Mouse (Mus musculus) CH12.LX (cell line): ENCODE data around the gene Sema3f. TPM values are rescaled to one million over a fixed set of nuclear protein-coding genes. Genes with fewer than 3 reads are reported as not detected.

Source experiments
- DNase-seq: peaks from one replicate; pipeline ENCODE4 v3.0.0-alpha.2; 2013; ENCODE audit errors: extremely low read depth
- H3K27ac ChIP-seq: 2 replicates; pipeline ENCODE4 v1.5.1; 2012; ENCODE audit warnings: low read depth, mild to moderate bottlenecking, control low read depth, moderate library complexity; ENCODE audit not compliant: insufficient read depth
- H3K27me3 ChIP-seq: replicated peaks from 2 replicates; pipeline ENCODE3; 2012; ENCODE audit warnings: inconsistent platforms
- H3K36me3 ChIP-seq, 2 experiments: replicated peaks in 1 of 2; 2 replicates each; pipeline versions ENCODE3 to v1.6.1; 2012; ENCODE audit warnings: inconsistent platforms in 1 of 2, low read length in 1 of 2, mild to moderate bottlenecking in 1 of 2, mixed read lengths in 1 of 2, moderate library complexity in 1 of 2; ENCODE audit not compliant: control insufficient read depth in 1 of 2, insufficient read depth in 1 of 2
- H3K4me1 ChIP-seq, 2 experiments: 2 replicates each; pipeline ENCODE4 v1.6.1; 2012; ENCODE audit warnings: inconsistent platforms in 1 of 2, moderate library complexity in 1 of 2; ENCODE audit not compliant: insufficient read depth in 2 of 2, control insufficient read depth in 1 of 2
- H3K4me2 ChIP-seq: 2 replicates; pipeline ENCODE4 v1.6.1; 2012; ENCODE audit warnings: low read depth, mild to moderate bottlenecking, control low read depth; ENCODE audit not compliant: poor library complexity, insufficient read depth, severe bottlenecking
- H3K4me3 ChIP-seq, 3 experiments: fragments of 150-350 bp in 1 of 3; sonication (generic) in 1 of 3; replicated peaks in 1 of 3; 2 replicates each; pipeline versions ENCODE3 to v1.5.1; 2011 to 2012; ENCODE audit warnings: low read depth in 2 of 3, low read length in 2 of 3, mild to moderate bottlenecking in 2 of 3, moderate library complexity in 2 of 3, control low read depth in 1 of 3, improper control_type of control experiment in 1 of 3, inconsistent platforms in 1 of 3, mixed read lengths in 1 of 3; ENCODE audit not compliant: poor library complexity in 1 of 3
- H3K79me2 ChIP-seq: replicated peaks from 2 replicates; pipeline ENCODE4 v1.6.1; 2012; ENCODE audit warnings: mild to moderate bottlenecking, moderate library complexity; ENCODE audit not compliant: control insufficient read depth, poor library complexity, insufficient read depth, severe bottlenecking; ENCODE audit errors: extremely low read depth
- H3K9ac ChIP-seq: 2 replicates; pipeline ENCODE4 v1.6.1; 2012; ENCODE audit warnings: low read depth, mild to moderate bottlenecking, control low read depth, moderate library complexity; ENCODE audit not compliant: insufficient read depth
- H3K9me3 ChIP-seq: replicated peaks from 2 replicates; pipeline ENCODE3; 2012; ENCODE audit warnings: low read length, inconsistent platforms, mixed read lengths
- CHD2 ChIP-seq: IDR thresholded peaks from 2 replicates; pipeline ENCODE4 v1.6.1; 2011; ENCODE audit warnings: low read length, improper control_type of control experiment
- ELF1 ChIP-seq: IDR thresholded peaks from 2 replicates; pipeline ENCODE4 v1.6.1; 2014; ENCODE audit warnings: low read depth, mild to moderate bottlenecking, inconsistent platforms, low read length, improper control_type of control experiment
- EP300 ChIP-seq: IDR thresholded peaks from 2 replicates; pipeline ENCODE4 v1.6.1; 2011; ENCODE audit warnings: low read length, improper control_type of control experiment
- ETS1 ChIP-seq: conservative IDR thresholded peaks from 2 replicates; pipeline ENCODE4 v1.6.1; 2012; ENCODE audit warnings: low read depth, mild to moderate bottlenecking, inconsistent platforms, low read length, improper control_type of control experiment, moderate library complexity
- GABPA ChIP-seq: IDR thresholded peaks from 2 replicates; pipeline ENCODE4 v1.6.1; 2012; ENCODE audit warnings: low read depth, low read length, improper control_type of control experiment, inconsistent platforms; ENCODE audit not compliant: insufficient replicate concordance
- HCFC1 ChIP-seq: IDR thresholded peaks from 2 replicates; pipeline ENCODE4 v1.6.1; 2012; ENCODE audit warnings: low read depth, mild to moderate bottlenecking, inconsistent platforms, low read length, improper control_type of control experiment
- JUN ChIP-seq: IDR thresholded peaks from 2 replicates; pipeline ENCODE4 v1.6.1; 2011; ENCODE audit warnings: low read depth, mild to moderate bottlenecking, low read length, improper control_type of control experiment, moderate library complexity; ENCODE audit not compliant: insufficient read depth
- JUND ChIP-seq: conservative IDR thresholded peaks from 2 replicates; pipeline ENCODE4 v1.6.1; 2011; ENCODE audit warnings: low read depth, low read length, improper control_type of control experiment
- MAFK ChIP-seq: IDR thresholded peaks from 2 replicates; pipeline ENCODE4 v1.6.1; 2011; ENCODE audit warnings: low read length, improper control_type of control experiment; ENCODE audit not compliant: insufficient replicate concordance
- MAX ChIP-seq: IDR thresholded peaks from 2 replicates; pipeline ENCODE4 v1.6.1; 2011; ENCODE audit warnings: low read length, improper control_type of control experiment
- MAZ ChIP-seq: IDR thresholded peaks from 2 replicates; pipeline ENCODE4 v1.6.1; 2012; ENCODE audit warnings: low read depth, mild to moderate bottlenecking, inconsistent platforms, low read length, improper control_type of control experiment, moderate library complexity
- NELFE ChIP-seq: IDR thresholded peaks from 2 replicates; pipeline ENCODE4 v1.6.1; 2011; ENCODE audit warnings: low read depth, low read length, improper control_type of control experiment
- NRF1 ChIP-seq: IDR thresholded peaks from 2 replicates; pipeline ENCODE4 v1.6.1; 2014; ENCODE audit warnings: low read depth, mild to moderate bottlenecking, inconsistent platforms, low read length, improper control_type of control experiment, moderate library complexity
- PAX5 ChIP-seq: IDR thresholded peaks from 2 replicates; pipeline ENCODE4 v1.6.1; 2012; ENCODE audit warnings: low read length, inconsistent platforms, mixed read lengths
- RCOR1 ChIP-seq: conservative IDR thresholded peaks from 2 replicates; pipeline ENCODE4 v1.6.1; 2012; ENCODE audit warnings: low read depth, mild to moderate bottlenecking, inconsistent platforms, low read length, improper control_type of control experiment
- TCF12 ChIP-seq: IDR thresholded peaks from 2 replicates; pipeline ENCODE4 v1.6.1; 2014; ENCODE audit warnings: low read depth, mild to moderate bottlenecking, inconsistent platforms, low read length, improper control_type of control experiment
- UBTF ChIP-seq: IDR thresholded peaks from 2 replicates; pipeline ENCODE4 v1.6.1; 2012; ENCODE audit warnings: low read depth, mild to moderate bottlenecking, inconsistent platforms, low read length, improper control_type of control experiment, moderate library complexity
- USF1 ChIP-seq: IDR thresholded peaks from 2 replicates; pipeline ENCODE4 v1.6.1; 2014; ENCODE audit warnings: low read depth, mild to moderate bottlenecking, inconsistent platforms, low read length, improper control_type of control experiment
- ZC3H11A ChIP-seq: IDR thresholded peaks from 2 replicates; pipeline ENCODE4 v1.6.1; 2012; ENCODE audit warnings: low read depth, mild to moderate bottlenecking, inconsistent platforms, low read length, improper control_type of control experiment
- ZKSCAN1 ChIP-seq: IDR thresholded peaks from 2 replicates; pipeline ENCODE4 v1.6.1; 2012; ENCODE audit warnings: low read depth, inconsistent platforms, low read length, improper control_type of control experiment, borderline replicate concordance
- ZMIZ1 ChIP-seq: IDR thresholded peaks from 2 replicates; pipeline ENCODE4 v1.6.1; 2012; ENCODE audit warnings: low read depth, mild to moderate bottlenecking, inconsistent platforms, low read length, improper control_type of control experiment
- ZNF384 ChIP-seq: IDR thresholded peaks from 2 replicates; pipeline ENCODE4 v1.6.1; 2012; ENCODE audit warnings: low read depth, low read length, improper control_type of control experiment, inconsistent platforms
- dilution Hi-C: fragments of 300-500 bp; cut with MboI; formaldehyde crosslinking; loops from 2 replicates; pipeline ENCODE4 v1.14.3; 2020; ENCODE audit warnings: low sequenced_read_pairs; ENCODE audit not compliant: extremely low pct_unique_long_range_greater_than_20kb, extremely low pct_ligation_motif_present
- in situ Hi-C: fragments of 300-500 bp; cut with MboI; formaldehyde crosslinking; loops from 3 replicates; pipeline ENCODE4 v1.14.3; 2019; ENCODE audit warnings: low sequenced_read_pairs, low pct_ligation_motif_present, low pct_unique_long_range_greater_than_20kb, mixed read lengths
- polyA plus RNA-seq: library from polyadenylated mRNA; unstranded; fragments of >175 nt; gene quantifications from 2 replicates; pipeline ENCODE4 v1.2.1, GENCODE M21; 2012; ENCODE audit warnings: low read depth; ENCODE audit not compliant: insufficient read length
- total RNA-seq, 2 experiments: library from RNA; depleted of rRNA; stranded (reverse); fragments of 300-350 nt in 1 of 2; fragments of >200 nt in 1 of 2; gene quantifications; 2 replicates each; pipeline ENCODE4 v1.2.3; 2012 to 2014

The Sema3f gene
- total and polyA plus RNA-seq, 3 experiments: 0.24 to 1.1 (median 0.36) TPM

DNA sequence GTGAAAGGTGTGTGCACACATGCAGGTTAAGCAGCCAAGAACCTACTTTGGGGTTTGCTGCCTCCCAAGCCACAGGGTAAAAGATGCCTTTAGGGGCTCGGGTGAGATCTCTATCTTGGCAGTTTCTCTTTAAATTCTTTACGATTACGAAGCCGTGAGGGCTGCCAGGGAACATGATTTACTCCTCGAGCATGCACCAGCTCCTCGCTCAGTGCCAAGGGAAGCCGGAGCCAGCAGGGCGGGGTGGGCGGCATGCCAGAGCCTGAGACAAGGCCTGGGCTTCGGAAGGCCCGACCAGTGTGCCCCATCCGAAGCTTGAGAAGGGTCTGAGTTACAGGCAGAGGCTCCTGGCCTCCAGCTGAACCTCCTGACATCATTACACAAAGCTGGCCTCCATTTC lies 8.7 kb downstream of the Sema3f start:
- H3K36me3 ChIP-seq: no peaks in the 10 kb centered on the region
- TF ChIP-seq MAZ (no peak), GABPA (no peak)
- no peak for DNase-seq
- no peak overlapping the region for H3K9ac ChIP-seq
- H3K9me3 ChIP-seq: no peaks in the 10 kb centered on the region
- no peaks in the 10 kb centered on the region for H3K79me2 ChIP-seq
- peaks cover 88% of the 10 kb centered on the region for H3K27me3 ChIP-seq
- dilution Hi-C loops (no loop called here), in situ Hi-C loops (no loop called here)
- no peak overlapping the region for H3K4me2 ChIP-seq
- peaks cover 0 to 9% of the 10 kb centered on the region in 2 experiments; a peak in 2 of 4 replicates for H3K4me1 ChIP-seq
- H3K4me3 ChIP-seq: no peak overlapping the region
- no peak overlapping the region for H3K27ac ChIP-seq

DNA sequence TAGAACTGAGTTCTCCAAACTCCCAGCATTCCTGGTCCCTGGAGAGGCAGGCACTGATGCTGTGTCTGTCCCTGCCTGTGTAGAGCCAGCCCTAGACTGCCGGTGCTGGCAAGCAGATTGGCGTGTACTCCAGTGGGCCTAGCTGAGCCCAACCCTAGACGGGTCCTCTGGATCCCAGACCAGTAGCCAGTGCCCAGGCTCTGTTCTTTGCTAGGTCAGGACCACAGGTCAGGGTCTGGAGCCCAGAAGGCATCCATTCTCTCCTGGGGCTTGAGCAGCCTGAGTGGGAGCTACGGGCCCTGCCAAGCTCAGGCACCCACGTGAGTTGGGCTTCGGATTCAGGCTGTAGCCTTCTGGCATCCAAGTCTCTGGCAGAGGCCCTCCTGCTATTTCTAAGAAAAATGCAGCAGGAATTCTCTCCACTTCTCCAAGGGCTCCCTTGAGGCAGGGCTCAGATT lies 10.1 kb downstream of the Sema3f start:
- in situ Hi-C loops: no loop called here
- Histone ChIP-seq H3K4me2 (no peak overlapping the region), H3K27me3 (peaks cover 77% of the 10 kb centered on the region)

DNA sequence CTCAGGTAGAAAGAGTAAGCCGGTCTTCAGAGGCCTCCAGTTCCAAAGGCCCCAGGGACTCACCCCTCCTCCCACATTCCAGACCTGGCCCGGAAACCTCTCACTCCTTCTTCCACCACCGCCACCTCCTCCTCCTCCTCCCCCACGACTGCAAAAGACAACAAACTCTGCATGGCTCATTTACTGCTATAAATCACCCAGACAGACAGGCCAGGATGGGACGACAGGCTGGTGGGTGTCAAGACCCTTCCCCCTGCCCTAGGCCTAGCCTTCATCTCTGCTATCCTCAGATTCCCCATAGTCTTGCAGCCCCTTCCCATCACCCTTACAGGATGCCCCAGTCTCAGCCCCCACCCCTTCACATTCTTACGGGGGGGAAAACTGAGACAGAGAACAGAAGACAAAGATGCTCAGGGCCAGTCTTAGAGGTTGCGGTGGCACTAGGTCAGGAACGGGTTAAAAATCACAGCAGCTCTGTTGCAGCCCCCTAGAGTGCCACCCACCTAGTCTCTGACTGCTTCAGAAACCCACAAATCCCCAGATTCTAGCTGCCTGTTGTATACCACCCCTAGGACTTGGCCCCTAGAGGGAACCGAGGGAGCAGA lies 10.8 kb downstream of the Sema3f start:
- in situ Hi-C loops (no loop called here), dilution Hi-C loops (no loop called here)
- Histone ChIP-seq H3K79me2 (no peaks in the 10 kb centered on the region), H3K4me1 (peaks cover 3 to 30% of the 10 kb centered on the region in 2 experiments), H3K4me2 (no peak overlapping the region), H3K27ac (no peak overlapping the region), H3K36me3 (no peaks in the 10 kb centered on the region), H3K27me3 (peaks cover 79% of the 10 kb centered on the region), H3K9me3 (no peaks in the 10 kb centered on the region), H3K4me3 (no peak overlapping the region), H3K9ac (no peak overlapping the region)
- DNase-seq: no peak
- TF ChIP-seq EP300 (no peak), MAFK (no peak), GABPA (no peak), RCOR1 (no peak), JUND (no peak), NELFE (no peak), ETS1 (no peak)

More for the DNA sequence above, 10.1 kb downstream of the Sema3f start:
- no peaks in the 10 kb centered on the region for H3K36me3 ChIP-seq
- H3K4me1 ChIP-seq: peaks cover 3 to 23% of the 10 kb centered on the region in 2 experiments
- H3K4me3 ChIP-seq: no peak overlapping the region
- no peak overlapping the region for H3K27ac ChIP-seq
- TF ChIP-seq PAX5 (no peak), CHD2 (no peak), ZKSCAN1 (no peak), HCFC1 (no peak), TCF12 (no peak), JUN (no peak), UBTF (no peak), RCOR1 (no peak), ZNF384 (no peak), NRF1 (no peak), ZMIZ1 (no peak), MAX (no peak), ZC3H11A (no peak), USF1 (no peak), ELF1 (no peak)
- DNase-seq: no peak
- dilution Hi-C loops: no loop called here
- H3K9me3 ChIP-seq: no peaks in the 10 kb centered on the region
- no peak overlapping the region for H3K9ac ChIP-seq
- no peaks in the 10 kb centered on the region for H3K79me2 ChIP-seq
